Mouse (Mus musculus) T-cell, adult 2 months (primary cell): Measurements from ENCODE around the gene Sh3gl1.

ENCODE experiments used
- DNase-seq: peaks from one replicate; pipeline ENCODE4 v3.0.0; 2022; ENCODE audit warnings: low spot score

Gene Sh3gl1

DNA sequence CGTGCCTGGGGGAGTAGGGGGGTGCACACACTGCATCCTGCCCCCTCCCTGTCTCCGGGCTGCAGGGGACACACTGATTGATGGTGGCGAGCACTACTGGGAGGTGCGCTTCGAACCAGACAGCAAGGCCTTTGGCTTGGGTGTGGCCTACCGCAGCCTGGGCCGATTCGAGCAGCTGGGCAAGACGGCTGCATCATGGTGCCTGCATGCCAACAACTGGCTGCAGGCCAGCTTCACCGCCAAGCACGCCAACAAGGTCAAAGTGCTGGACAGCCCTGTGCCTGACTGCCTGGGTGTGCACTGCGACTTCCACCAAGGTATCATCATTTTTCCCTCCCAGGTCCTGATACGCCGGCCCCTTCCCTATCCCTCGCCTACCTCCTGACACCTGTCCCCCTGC is 40.4 kb downstream of the Sh3gl1 start:
- DNase-seq = no peak

DNA sequence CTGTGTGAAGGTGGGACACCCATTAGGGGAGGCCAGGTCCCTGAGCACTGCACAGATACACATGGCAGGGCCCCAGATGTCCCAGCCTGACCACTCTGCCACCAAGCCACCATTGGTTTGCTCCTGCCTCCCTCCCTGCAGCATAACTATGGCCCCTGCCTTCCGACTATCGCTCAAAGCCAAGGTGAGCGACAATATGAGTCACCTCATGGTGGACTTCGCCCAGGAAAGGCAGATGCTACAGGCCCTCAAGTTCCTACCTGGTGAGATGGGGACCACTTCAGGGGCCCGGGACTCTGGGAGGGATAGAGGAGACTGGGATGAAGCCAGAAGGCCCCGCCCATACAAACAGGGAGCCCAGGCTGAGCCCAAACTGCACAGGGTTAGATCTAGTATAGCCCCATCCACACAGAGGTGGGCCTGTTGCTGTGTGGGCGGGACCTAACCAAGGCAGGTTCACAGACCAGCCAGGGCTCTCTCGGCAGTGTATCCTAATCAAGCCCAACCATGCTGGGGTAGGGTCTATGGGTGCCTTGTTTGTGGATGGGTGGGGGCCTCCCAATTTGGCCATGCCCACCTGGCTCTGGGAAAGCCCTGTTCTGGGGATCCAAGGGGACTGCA is 46.0 kb downstream of the Sh3gl1 start:
- no peak for DNase-seq

DNA sequence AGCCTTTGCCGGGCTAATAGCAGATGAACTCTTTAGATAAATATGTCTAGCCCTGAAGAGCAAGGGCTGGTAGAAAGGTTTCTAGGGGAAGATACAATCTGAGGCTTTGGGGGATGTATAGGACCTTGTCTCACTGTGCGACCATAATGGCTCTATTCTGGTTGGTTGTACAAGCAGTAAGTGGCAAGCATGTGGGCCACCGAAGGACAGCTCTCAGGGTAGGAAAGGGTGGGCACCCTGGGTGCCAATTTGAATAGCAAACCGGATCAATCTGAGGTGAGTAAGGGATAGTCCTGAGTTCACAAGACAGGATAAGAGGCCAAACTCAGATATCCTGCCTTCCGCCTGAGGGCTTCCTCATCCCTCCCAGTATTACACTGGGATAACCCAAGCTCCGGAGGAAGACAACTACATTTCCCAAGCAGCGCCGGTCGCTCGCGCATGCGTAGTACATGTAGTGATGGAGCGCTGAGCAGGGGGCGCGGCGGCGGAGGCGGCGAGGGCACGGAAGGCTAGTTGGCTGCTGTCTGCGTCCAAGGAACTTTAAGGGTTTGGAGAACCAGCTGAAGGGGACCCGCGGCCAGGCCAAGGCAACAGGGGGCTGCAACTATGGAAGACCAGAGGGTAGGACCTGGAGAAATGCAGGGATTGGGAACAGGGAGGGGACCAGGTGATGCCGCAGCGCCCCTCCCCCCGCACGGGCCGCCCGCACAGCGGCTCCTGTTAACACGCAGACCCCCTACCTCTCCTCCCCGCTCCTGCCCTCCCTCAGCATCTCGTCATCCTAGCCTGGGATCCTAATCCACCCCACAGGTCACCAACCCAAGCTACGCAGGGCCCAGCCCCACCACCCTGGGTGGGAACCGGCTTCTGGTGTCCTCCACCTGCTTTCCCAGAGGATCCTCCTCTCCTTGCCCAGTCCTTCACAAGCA is 50.1 kb downstream of the Sh3gl1 start, which contains the start of gene Fsd1:
TSS of gene Fsd1 (plus strand) at position 480 of the 932 bp plus-strand sequence.
- no peak for DNase-seq

DNA sequence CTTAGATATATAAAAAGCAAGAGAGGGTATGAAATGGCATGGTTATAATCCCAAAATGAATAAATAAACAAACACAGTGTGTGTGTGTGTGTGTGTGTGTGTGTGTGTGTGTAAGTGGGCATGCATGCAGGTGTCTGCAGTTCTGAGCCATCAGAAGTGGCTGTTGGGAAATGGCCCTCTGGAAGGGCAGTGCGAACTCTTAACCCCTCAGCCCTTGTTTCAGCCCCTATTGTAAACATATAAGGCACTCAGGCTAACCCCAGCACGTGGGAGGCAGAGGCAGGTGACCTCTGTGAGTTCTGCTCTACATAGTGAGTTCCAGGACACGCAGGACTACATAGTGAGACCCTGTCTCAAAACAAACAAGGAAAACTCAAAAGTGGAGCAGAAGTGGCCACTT is 59.1 kb downstream of the Sh3gl1 start:
- no peak for DNase-seq

DNA sequence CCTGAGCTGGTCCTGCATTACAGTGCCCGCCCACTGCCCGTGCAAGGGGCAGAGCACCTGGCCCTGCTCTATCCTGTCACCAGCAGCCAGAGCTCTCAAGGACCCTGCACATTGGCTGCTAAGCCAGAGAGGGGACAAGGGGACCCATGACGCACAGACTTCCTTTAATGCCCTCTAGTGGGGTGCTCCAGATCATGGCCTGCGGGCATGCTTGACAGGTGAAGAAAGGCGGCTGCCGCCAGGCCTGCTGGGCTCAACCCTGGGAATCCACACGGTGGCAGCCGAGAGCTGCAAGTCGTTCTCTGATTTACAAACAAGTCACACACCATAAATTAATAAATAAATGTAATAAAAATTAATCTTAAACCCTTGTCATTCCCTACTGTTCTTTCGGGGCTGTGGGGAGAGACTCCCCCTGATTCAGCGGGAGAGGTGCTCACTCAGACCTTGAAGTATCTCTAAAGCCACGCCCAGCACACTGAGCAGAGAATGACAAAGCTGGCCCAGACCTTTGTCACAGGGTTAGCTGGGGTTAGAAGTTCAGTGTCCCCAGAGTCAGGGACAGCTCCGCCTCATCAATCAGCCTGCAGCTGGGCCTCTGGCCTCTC is 60.1 kb downstream of the Sh3gl1 start:
- DNase-seq = peak; percentile 65

DNA sequence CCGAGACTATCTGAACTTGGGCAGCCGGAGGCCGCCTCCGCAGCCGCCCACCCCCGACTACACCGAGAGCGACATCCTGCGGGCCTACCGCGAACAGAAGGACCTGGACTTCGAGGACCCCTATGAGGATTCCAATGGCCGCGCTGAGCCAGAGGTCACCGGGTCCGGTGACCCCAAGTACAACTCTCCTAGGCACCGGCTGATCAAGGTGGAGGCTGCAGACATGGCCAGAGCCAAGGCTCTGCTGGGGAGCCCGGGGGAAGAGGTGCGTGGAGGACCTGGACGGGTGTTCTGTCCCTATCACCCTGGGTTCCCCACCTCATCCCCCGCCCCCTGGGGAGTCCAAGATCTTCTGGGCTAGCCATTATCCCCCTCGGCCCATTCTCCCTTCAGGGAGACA is 65.0 kb downstream of the Sh3gl1 start:
- no peak for DNase-seq

DNA sequence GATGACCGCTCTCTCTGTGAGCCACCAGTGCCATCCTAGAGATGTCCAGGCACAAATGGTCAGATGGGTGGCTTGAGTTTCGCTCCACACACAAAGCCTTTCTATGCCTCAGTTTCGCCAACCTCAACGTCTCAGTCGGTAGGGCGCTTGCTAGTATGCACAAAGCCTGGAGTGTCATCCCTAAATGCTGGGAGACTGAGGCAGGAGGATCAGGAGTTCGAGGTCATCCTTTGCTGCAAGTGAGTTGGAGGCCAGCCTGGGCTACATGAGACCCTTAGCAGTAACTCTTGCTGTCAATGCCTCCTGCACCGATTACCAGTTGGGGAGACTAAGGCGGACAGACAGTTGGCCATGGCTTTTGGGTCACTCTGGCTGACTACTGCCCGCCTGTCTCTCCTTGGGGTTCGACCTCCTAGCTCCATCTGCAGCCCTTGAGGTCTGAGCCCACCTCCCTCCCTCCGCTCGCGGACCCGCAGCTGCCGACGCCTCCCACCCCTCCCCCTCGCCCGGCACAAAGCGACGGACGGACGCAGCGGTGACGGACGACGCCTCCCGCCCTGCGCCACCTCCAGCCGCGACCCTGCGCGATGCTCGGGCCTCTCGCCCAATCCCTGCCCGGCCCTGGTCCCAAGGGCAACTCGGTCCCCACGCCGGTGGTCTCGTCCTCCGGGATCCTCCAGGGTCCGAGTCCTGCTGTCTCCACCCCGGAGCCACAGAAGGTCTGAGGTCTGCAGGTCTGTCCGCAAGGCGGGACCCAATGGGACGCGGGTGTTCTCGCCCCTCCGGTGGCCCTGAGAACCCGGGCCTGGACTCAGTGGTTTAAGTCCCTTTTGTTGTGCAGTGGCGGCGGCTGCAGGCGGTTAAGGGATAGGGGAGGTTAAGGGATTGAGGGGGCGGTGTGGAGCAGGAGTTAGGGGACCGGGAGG is 66.2 kb downstream of the Sh3gl1 start, which contains the start of gene Shd:
TSS of gene Shd (plus strand) at position 502 of the 926 bp plus-strand sequence.
- no peak for DNase-seq

DNA sequence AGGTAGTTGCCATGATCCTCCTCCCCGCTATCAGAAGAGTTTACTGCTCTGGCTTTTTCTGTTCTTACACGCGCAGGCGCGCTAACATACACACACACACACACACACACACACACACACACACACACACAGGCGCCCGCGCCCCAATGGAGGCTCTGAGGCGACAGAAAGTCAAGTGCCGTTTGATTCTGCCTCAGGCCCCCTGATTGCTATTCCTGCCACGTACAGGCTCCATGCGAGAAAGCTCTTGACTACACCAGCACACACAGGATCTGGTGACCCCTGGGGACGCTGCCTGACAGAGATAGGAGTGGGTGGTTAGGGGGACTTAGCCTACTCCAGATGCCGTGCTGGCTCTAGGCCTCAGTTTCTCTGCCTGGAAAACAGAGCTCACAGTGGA is 66.9 kb downstream of the Sh3gl1 start:
- DNase-seq = no peak

DNA sequence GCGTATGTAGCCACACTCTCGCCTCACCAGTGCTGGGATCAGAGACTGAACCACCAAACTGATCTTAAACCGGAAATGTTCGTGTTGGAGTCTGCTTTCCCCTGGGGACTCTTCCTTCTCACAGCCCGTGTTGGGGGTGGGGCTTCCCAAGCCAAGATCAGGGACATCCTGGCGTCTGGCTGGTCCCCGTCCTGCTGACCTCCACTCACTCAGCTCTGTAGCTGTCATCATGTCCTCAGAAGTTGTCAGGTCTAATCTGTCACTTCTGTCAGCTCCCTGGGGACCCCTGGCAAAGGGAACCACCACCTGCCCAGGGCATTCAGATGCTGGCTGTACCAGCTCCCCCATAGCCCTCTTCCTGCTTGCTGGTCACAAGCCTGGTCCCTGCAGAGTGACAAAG is 68.2 kb downstream of the Sh3gl1 start:
- DNase-seq = no peak

DNA sequence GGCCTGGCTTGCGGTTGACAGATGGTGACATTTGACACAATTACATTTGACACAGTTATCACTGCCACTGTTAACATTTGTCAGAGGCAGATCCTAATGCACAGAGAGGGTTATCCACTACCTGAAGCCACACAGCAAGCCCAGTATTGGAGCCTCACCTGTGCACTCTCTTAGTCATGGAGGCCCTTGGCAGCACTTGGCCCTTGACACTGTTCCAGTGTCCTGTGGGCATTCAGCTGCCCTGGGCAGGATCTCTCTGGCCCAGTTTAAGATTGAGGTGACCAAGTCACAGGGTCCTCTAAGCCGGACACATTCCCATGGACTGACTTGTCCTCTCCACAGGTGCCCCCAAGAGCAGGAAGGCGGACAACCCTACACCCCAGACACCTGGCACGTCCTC is 69.2 kb downstream of the Sh3gl1 start:
- no peak for DNase-seq
